Mouse (Mus musculus): ENCODE measurements around the gene Tpi1.
"Not testable (repeated sequence)": the region's sequence is repeated elsewhere in the genome, so short reads cannot be mapped to it uniquely, and the experiment has no call there.

DNA sequence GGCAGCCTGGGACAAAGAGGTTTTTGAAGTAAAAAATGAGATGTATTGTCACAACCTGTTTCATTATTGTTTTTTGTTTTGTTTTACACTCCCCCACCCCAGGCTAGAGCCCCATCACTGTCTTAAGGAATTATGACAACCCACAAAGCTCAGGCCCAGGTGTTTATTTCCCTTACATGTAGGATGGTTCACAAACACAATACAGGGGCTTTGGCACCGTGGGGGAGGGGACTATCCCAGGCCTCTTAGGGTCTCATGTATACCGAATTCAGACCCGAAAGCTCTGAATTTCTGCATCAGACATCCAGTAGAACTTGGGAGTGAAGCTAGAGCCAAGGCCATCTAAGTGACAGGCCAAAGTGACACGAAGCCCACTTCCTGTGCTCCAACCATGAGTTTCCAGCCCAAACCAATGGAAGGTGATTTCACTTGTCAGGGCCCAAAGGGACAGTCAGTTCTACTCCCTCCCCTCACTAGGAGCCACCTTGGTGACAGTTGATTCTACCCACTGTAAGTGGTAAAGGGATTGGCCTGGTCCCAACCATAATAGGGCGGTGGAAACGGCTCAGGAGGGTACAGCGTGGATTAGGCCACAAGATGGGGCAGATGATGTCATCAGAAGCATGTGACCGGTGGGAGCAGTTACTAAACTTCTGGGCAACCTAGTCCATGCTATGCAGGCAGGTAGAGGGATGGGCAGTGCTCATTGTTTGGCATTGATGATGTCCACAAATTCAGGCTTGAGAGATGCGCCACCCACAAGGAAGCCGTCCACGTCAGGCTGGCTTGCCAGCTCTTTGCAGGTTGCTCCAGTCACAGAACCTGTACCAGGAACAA lies 3.3 kb downstream of the Tpi1 start:
- TF ChIP-seq MYOG (IDR thresholded peaks at IDR 0.05; ENCODE audit: control insufficient read depth, extremely low read depth, insufficient read length); USF1 (IDR thresholded peaks at IDR 0.05; ENCODE audit: low read depth); CTCF (IDR thresholded peaks at IDR 0.05; ENCODE audit: control insufficient read depth, insufficient read depth, insufficient read length); MAX (IDR thresholded peaks at IDR 0.05): not testable (repeated sequence)
